Mouse (Mus musculus): ENCODE measurements around the gene Prcp.

- no peak for TF ChIP-seq POLR2A (IDR thresholded peaks at IDR 0.05; ENCODE audit: borderline replicate concordance, insufficient read depth, low read length)
- TF ChIP-seq CTCF (IDR thresholded peaks at IDR 0.05; ENCODE audit: borderline replicate concordance, insufficient read depth, low read depth, low read length) = no peak
Measured at GRCm38 (mm10) chr7:92961876-92962275, 87.6 kb downstream of the Prcp start.
